Mouse (Mus musculus) E14TG2a.4 (cell line): Measurements from ENCODE around the gene Sgk2.

ENCODE experiments used
- CTCF ChIP-seq: conservative IDR thresholded peaks from 2 replicates; pipeline ENCODE4 v1.5.1; 2014; ENCODE audit warnings: low read length
- NANOG ChIP-seq: IDR thresholded peaks from 2 replicates; pipeline ENCODE4 v1.6.1; 2014; ENCODE audit warnings: borderline replicate concordance, low read length, mixed read lengths
- POU5F1 ChIP-seq: IDR thresholded peaks from 2 replicates; pipeline ENCODE4 v1.6.1; 2014; ENCODE audit warnings: low read length, borderline replicate concordance

DNA sequence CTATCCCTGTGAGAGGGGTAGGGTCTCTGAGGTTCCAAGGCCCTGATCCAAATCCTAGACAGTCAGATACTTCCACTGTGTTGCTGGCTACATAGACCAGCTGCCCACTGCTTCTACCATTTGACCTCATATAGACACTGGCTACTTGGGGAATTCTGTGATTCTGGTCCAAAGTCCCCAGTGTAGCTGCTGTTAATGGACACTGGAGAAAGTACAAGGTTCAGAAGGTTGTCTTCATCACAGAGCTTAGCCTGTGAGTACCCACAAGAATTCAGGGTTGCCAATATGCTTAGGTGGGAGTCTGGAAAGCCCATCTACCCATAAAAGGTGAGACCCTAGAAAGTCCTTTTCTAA is 4.9 kb downstream of the Sgk2 start:
- TF ChIP-seq CTCF = no peak
- no peak for TF ChIP-seq POU5F1
- no peak for TF ChIP-seq NANOG
